Mouse (Mus musculus) midbrain, postnatal 0 days (tissue): ENCODE results near the gene Gm7029. TPM values are rescaled to one million over a fixed set of nuclear protein-coding genes. Genes with fewer than 3 reads are reported as not detected.

ENCODE experiments used
- ATAC-seq: fragments of 200-750 bp; cut with Nextera tagmentation; 2 replicates; pipeline ENCODE4 v1.8.0; 2017; ENCODE audit warnings: moderate number of reproducible peaks, mild to moderate bottlenecking, moderate TSS enrichment, moderate library complexity; ENCODE audit not compliant: low FRiP score
- DNase-seq: peaks from one replicate; pipeline ENCODE4 v3.0.0-alpha.2; 2015; ENCODE audit warnings: low spot score
- H3K27ac ChIP-seq: fragments of 300-500 bp; sonication (generic); 2 replicates; pipeline ENCODE4 v1.5.1; 2014; ENCODE audit warnings: low read depth, mild to moderate bottlenecking, low read length, mixed read lengths
- H3K27me3 ChIP-seq: fragments of 300-500 bp; sonication (generic); 2 replicates; pipeline ENCODE4 v1.6.1; 2014; ENCODE audit warnings: low read length, control low read depth, mixed read lengths; ENCODE audit not compliant: insufficient read depth
- H3K36me3 ChIP-seq: fragments of 300-500 bp; sonication (generic); 2 replicates; pipeline ENCODE4 v1.6.1; 2014; ENCODE audit warnings: low read length, control low read depth, mixed read lengths; ENCODE audit not compliant: insufficient read depth
- H3K4me1 ChIP-seq: fragments of 300-500 bp; sonication (generic); 2 replicates; pipeline ENCODE4 v1.6.1; 2014; ENCODE audit warnings: mild to moderate bottlenecking, control low read depth, antibody characterized with exemption, low read length, mixed read lengths; ENCODE audit not compliant: insufficient read depth
- H3K4me2 ChIP-seq: fragments of 300-500 bp; sonication (generic); 2 replicates; pipeline ENCODE4 v1.6.1; 2014; ENCODE audit warnings: low read depth, mild to moderate bottlenecking, low read length, mixed read lengths; ENCODE audit not compliant: poor library complexity, severe bottlenecking
- H3K4me3 ChIP-seq: fragments of 300-500 bp; sonication (generic); 2 replicates; pipeline ENCODE4 v1.5.1; 2014; ENCODE audit warnings: low read depth, mild to moderate bottlenecking, low read length, moderate library complexity
- H3K9ac ChIP-seq: fragments of 300-500 bp; sonication (generic); replicated peaks from 2 replicates; pipeline ENCODE4 v1.6.1; 2014; ENCODE audit warnings: mild to moderate bottlenecking, low read length, moderate library complexity, mixed read lengths; ENCODE audit not compliant: poor library complexity, severe bottlenecking
- H3K9me3 ChIP-seq: fragments of 300-500 bp; sonication (generic); 2 replicates; pipeline ENCODE4 v1.6.1; 2016; ENCODE audit warnings: low read length, control low read depth
- CTCF ChIP-seq: IDR thresholded peaks from 2 replicates; pipeline ENCODE4 v1.5.1; 2016; ENCODE audit warnings: antibody characterized with exemption, mild to moderate bottlenecking
- WGBS: fragments of 180-500 bp; shearing (Covaris S2); extraction: QIAGEN DNeasy Blood & Tissue Kit; methylation state at CpG from one replicate; pipeline ENCODE4 v1.1.7; 2014; 5-methylcytosine and 5-hydroxymethylcytosine counted together
- microRNA-seq: library from miRNA; unstranded; fragments of <30 nt; microRNA quantifications from one replicate; pipeline ENCODE4, GENCODE M21; 2016; ENCODE audit warnings: borderline number of aligned reads
- polyA plus RNA-seq: library from polyadenylated mRNA; unstranded; fragments of >200 nt; fragmentation: Nextera tagmentation; extraction: Ambion mirVana; gene quantifications from 2 replicates; pipeline ENCODE4 v1.2.1, GENCODE M21; 2015
- total RNA-seq: library from RNA; depleted of rRNA; stranded (reverse); fragments of >200 nt; gene quantifications from 2 replicates; pipeline ENCODE4 v1.2.3, GENCODE M21; 2014; rRNA removed

Gm7029 gene
- total and polyA plus RNA-seq, 2 experiments from 2014 or later, result not detected

DNA sequence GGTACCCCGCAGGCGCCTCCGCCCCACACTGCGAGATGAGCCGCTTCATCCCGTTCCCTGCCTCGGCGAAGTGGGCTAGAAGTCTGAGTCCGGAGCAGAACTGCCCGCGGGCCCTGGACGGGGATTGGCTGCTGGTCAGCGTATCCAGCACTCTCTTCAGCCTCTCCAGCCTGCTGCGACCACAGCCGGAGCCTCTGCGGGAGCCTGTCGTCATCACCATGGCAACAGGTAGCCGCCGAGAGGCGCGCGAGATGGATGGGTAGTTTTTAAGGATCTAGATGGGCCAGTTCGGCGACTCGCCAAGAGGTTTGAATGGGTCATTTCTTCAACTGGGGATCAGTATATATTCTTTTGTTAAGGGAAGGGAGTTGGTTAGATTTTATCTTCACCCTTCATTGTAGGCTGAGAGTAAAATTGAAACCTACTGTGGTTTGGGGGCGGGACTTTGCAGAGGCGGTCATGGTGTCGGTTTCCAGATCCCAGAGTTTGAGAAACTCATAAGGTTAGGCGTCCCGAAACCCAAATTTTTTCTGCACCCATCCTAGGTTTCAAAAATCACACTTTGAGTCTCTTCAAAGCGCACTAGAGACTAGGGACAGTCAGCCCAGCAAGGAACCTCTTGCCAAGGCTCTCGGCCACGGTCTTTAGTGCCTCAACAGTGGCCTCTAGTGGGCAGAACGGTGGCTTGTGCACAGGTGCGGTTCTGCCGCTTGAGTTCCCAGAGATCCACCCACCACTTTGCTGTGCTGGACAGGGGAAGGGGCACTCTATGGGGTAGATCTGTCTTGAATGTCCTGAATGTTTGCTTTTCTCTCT lies 46.9 kb downstream of the Gm7029 start:
- peak overlapping the region; percentile 48; the same call in 1 of the 2 replicates for H3K27ac ChIP-seq
- peak overlapping the region; percentile 39 for H3K9ac ChIP-seq
- TF ChIP-seq CTCF, result peak; percentile 83
- H3K4me3 ChIP-seq, result peak overlapping the region; percentile 38
- H3K9me3 ChIP-seq, result no peaks in the 10 kb centered on the region
- 3% methylated on average over 36 of the region's 36 CpGs for WGBS
- peak overlapping the region; percentile 70 for H3K4me2 ChIP-seq
- H3K27me3 ChIP-seq, result no peaks in the 10 kb centered on the region
- DNase-seq (peak; percentile 83), ATAC-seq (no peak)
- H3K4me1 ChIP-seq, result no peaks in the 10 kb centered on the region
- no peaks in the 10 kb centered on the region for H3K36me3 ChIP-seq

DNA sequence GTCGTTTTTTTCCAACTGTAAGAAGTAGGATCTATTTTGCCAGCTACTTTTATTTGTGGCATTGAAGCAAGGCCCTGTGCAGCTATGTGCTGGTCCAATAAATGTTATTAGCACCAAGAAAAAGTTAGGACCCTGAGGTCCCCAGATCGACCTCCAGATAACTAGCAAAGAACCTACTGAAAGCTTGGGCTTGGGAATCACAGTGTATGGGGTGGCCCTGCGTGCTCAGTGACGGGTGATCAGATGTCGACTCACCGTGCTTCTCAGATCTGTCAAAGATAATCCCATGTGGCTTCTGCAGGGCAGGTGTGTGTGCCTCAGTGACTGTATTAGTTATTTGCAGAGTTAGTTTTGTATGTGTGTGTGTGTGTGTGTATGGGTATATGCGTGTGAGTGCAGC lies 47.7 kb downstream of the Gm7029 start:
- Histone ChIP-seq H3K27ac (no peak overlapping the region), H3K4me1 (no peaks in the 10 kb centered on the region), H3K4me3 (no peak overlapping the region), H3K9ac (no peak overlapping the region), H3K27me3 (no peaks in the 10 kb centered on the region), H3K9me3 (no peaks in the 10 kb centered on the region), H3K36me3 (no peaks in the 10 kb centered on the region), H3K4me2 (no peak overlapping the region)
- no peak for TF ChIP-seq CTCF
- no peak for ATAC-seq
- 92% methylated on average over 7 of the region's 7 CpGs for WGBS
- no peak for DNase-seq

Small RNA genes lying within 50 kb of the gene (microRNA-seq; reads per million reads assigned to microRNA genes)
- not detected for gene Gm27740

Other genes starting within 250 kb of the Gm7029 start
- 43.8 and 58.8 TPM in 2 replicates for gene Zfp414, start 244.7 kb upstream of the Gm7029 start, total RNA-seq
- 89.1 and 96.0 TPM in 2 replicates for gene Zfp414, start 244.7 kb upstream of the Gm7029 start, polyA plus RNA-seq
- gene Pram1, start 235.8 kb upstream of the Gm7029 start, total RNA-seq, result not detected in 2 replicates
- 0.41 TPM in 1 of 2 replicates, not detected in the other for gene Pram1, start 235.8 kb upstream of the Gm7029 start, polyA plus RNA-seq
- 48.7 and 58.1 TPM in 2 replicates for gene Hnrnpm, start 187.0 kb upstream of the Gm7029 start, total RNA-seq
- gene Hnrnpm, start 187.0 kb upstream of the Gm7029 start, polyA plus RNA-seq, result 113 and 124 TPM in 2 replicates
- gene March2, start 155.2 kb upstream of the Gm7029 start, total RNA-seq, result 90.1 and 100 TPM in 2 replicates
- 65.2 and 65.9 TPM in 2 replicates for gene March2, start 155.2 kb upstream of the Gm7029 start, polyA plus RNA-seq
- 120 and 158 TPM in 2 replicates for gene Rab11b, start 113.3 kb upstream of the Gm7029 start, total RNA-seq
- 607 and 619 TPM in 2 replicates for gene Rab11b, start 113.3 kb upstream of the Gm7029 start, polyA plus RNA-seq
- 21.4 and 22.5 TPM in 2 replicates for gene Angptl4, start 92.0 kb upstream of the Gm7029 start, total RNA-seq
- 27.5 and 33.5 TPM in 2 replicates for gene Angptl4, start 92.0 kb upstream of the Gm7029 start, polyA plus RNA-seq
- 19.8 and 38.4 TPM in 2 replicates for gene Kank3, start 63.3 kb upstream of the Gm7029 start, total RNA-seq
- gene Kank3, start 63.3 kb upstream of the Gm7029 start, polyA plus RNA-seq, result 46.2 and 50.0 TPM in 2 replicates
- 348 and 379 TPM in 2 replicates for gene Rps28, start 49.3 kb upstream of the Gm7029 start, total RNA-seq
- 513 and 564 TPM in 2 replicates for gene Rps28, start 49.3 kb upstream of the Gm7029 start, polyA plus RNA-seq
- 211 and 345 TPM in 2 replicates for gene Ndufa7, start 49.3 kb upstream of the Gm7029 start, total RNA-seq
- 501 and 560 TPM in 2 replicates for gene Ndufa7, start 49.3 kb upstream of the Gm7029 start, polyA plus RNA-seq
- 24.4 and 26.7 TPM in 2 replicates for gene Cd320, start 30.7 kb upstream of the Gm7029 start, total RNA-seq
- 46.8 and 50.0 TPM in 2 replicates for gene Cd320, start 30.7 kb upstream of the Gm7029 start, polyA plus RNA-seq
- gene Kifc1, start 16.8 kb downstream of the Gm7029 start, total RNA-seq, result 4.3 and 5.0 TPM in 2 replicates
- 1.4 and 2.2 TPM in 2 replicates for gene Kifc1, start 16.8 kb downstream of the Gm7029 start, polyA plus RNA-seq
- 0.22 and 0.33 TPM in 2 replicates for gene Platr17, start 31.3 kb downstream of the Gm7029 start, total RNA-seq
- gene Platr17, start 31.3 kb downstream of the Gm7029 start, polyA plus RNA-seq, result 1.4 and 1.5 TPM in 2 replicates
- gene Daxx, start 35.6 kb downstream of the Gm7029 start, total RNA-seq, result 52.3 and 55.7 TPM in 2 replicates
- gene Daxx, start 35.6 kb downstream of the Gm7029 start, polyA plus RNA-seq, result 42.9 and 44.3 TPM in 2 replicates
- 41.4 and 44.4 TPM in 2 replicates for gene Tapbp, start 42.1 kb downstream of the Gm7029 start, total RNA-seq
- gene Tapbp, start 42.1 kb downstream of the Gm7029 start, polyA plus RNA-seq, result 29.0 and 29.1 TPM in 2 replicates
- gene Zbtb22, start 42.1 kb downstream of the Gm7029 start, total RNA-seq, result 44.3 and 50.9 TPM in 2 replicates
- gene Zbtb22, start 42.1 kb downstream of the Gm7029 start, polyA plus RNA-seq, result 18.5 and 18.6 TPM in 2 replicates
- gene Rgl2, start 55.7 kb downstream of the Gm7029 start, total RNA-seq, result 81.8 and 83.0 TPM in 2 replicates
- gene Rgl2, start 55.7 kb downstream of the Gm7029 start, polyA plus RNA-seq, result 33.1 and 38.2 TPM in 2 replicates
- gene Pfdn6, start 66.5 kb downstream of the Gm7029 start, total RNA-seq, result 47.9 and 60.9 TPM in 2 replicates
- 170 and 185 TPM in 2 replicates for gene Pfdn6, start 66.5 kb downstream of the Gm7029 start, polyA plus RNA-seq
- 14.3 and 15.7 TPM in 2 replicates for gene Wdr46, start 66.8 kb downstream of the Gm7029 start, total RNA-seq
- 14.6 and 17.3 TPM in 2 replicates for gene Wdr46, start 66.8 kb downstream of the Gm7029 start, polyA plus RNA-seq
- 8.6 and 14.1 TPM in 2 replicates for gene B3galt4, start 77.7 kb downstream of the Gm7029 start, total RNA-seq
- gene B3galt4, start 77.7 kb downstream of the Gm7029 start, polyA plus RNA-seq, result 11.1 and 14.0 TPM in 2 replicates
- 39.5 and 46.1 TPM in 2 replicates for gene Vps52, start 82.0 kb downstream of the Gm7029 start, total RNA-seq
- 65.8 and 68.6 TPM in 2 replicates for gene Vps52, start 82.0 kb downstream of the Gm7029 start, polyA plus RNA-seq
- 742 and 975 TPM in 2 replicates for gene Rps18, start 82.2 kb downstream of the Gm7029 start, total RNA-seq
- 751 and 769 TPM in 2 replicates for gene Rps18, start 82.2 kb downstream of the Gm7029 start, polyA plus RNA-seq
- gene H2-K1, start 126.5 kb downstream of the Gm7029 start, total RNA-seq, result 19.0 and 21.2 TPM in 2 replicates
- 17.0 and 22.2 TPM in 2 replicates for gene H2-K1, start 126.5 kb downstream of the Gm7029 start, polyA plus RNA-seq
- 19.5 and 23.4 TPM in 2 replicates for gene Ring1, start 150.8 kb downstream of the Gm7029 start, total RNA-seq
- 17.3 and 19.5 TPM in 2 replicates for gene Ring1, start 150.8 kb downstream of the Gm7029 start, polyA plus RNA-seq
- gene H2-Ke6, start 154.2 kb downstream of the Gm7029 start, total RNA-seq, result 58.4 and 67.6 TPM in 2 replicates
- 53.6 and 54.7 TPM in 2 replicates for gene H2-Ke6, start 154.2 kb downstream of the Gm7029 start, polyA plus RNA-seq
- 170 and 229 TPM in 2 replicates for gene Slc39a7, start 157.8 kb downstream of the Gm7029 start, total RNA-seq
- gene Slc39a7, start 157.8 kb downstream of the Gm7029 start, polyA plus RNA-seq, result 152 and 156 TPM in 2 replicates
- 53.6 and 61.2 TPM in 2 replicates for gene Rxrb, start 158.0 kb downstream of the Gm7029 start, total RNA-seq
- gene Rxrb, start 158.0 kb downstream of the Gm7029 start, polyA plus RNA-seq, result 52.7 and 53.7 TPM in 2 replicates
- gene Col11a2, start 165.6 kb downstream of the Gm7029 start, total RNA-seq, result 17.9 and 24.3 TPM in 2 replicates
- gene Col11a2, start 165.6 kb downstream of the Gm7029 start, polyA plus RNA-seq, result 4.1 and 4.6 TPM in 2 replicates
- not detected in 2 replicates for gene H2-Oa, start 218.5 kb downstream of the Gm7029 start, total RNA-seq
- 0.23 TPM in 1 of 2 replicates, not detected in the other for gene H2-Oa, start 218.5 kb downstream of the Gm7029 start, polyA plus RNA-seq
- gene H2-DMa, start 245.7 kb downstream of the Gm7029 start, total RNA-seq, result 23.8 and 39.0 TPM in 2 replicates
- gene H2-DMa, start 245.7 kb downstream of the Gm7029 start, polyA plus RNA-seq, result 24.8 and 26.1 TPM in 2 replicates
- 219 and 233 TPM in 2 replicates for gene Brd2, start 248.8 kb downstream of the Gm7029 start, total RNA-seq
- gene Brd2, start 248.8 kb downstream of the Gm7029 start, polyA plus RNA-seq, result 107 and 124 TPM in 2 replicates